Mouse (Mus musculus): ENCODE data around the gene Ap1m2. TPM values are rescaled to one million over a fixed set of nuclear protein-coding genes. Genes with fewer than 3 reads are reported as not detected.

Gene Ap1m2
- polyA plus RNA-seq (2015; fragmentation: Nextera tagmentation; extraction: Ambion mirVana) = 1.1 and 1.2 TPM in 2 replicates

DNA sequence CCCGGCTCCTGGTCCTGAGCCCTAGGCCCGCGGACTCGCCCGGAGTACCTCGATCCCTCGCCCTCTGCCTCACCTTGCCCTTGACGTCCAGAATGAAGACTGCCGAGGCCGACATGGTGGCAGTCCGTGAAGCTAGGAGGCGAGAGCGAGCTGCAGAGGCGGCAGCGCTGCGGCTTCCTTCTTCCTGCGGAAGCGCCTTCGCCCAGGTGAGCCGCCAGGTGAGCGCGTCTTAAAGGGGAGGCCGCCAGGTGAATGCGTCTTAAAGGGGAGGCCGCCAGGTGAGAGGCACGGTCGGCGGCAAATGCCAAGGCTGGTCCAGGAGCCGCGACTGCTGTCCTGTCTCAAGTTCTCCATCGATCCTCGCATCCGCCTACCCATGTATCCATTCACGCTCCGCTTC lies at the start of gene Ap1m2:
Gene Ap1m2, minus strand, starts transcription at position 204 of the 400 bp plus-strand sequence.
- peak within 1 kb of the TSS; percentile 36 for H3K4me2 ChIP-seq
- WGBS = 17% methylated on average over 35 of the region's 35 CpGs

DNA sequence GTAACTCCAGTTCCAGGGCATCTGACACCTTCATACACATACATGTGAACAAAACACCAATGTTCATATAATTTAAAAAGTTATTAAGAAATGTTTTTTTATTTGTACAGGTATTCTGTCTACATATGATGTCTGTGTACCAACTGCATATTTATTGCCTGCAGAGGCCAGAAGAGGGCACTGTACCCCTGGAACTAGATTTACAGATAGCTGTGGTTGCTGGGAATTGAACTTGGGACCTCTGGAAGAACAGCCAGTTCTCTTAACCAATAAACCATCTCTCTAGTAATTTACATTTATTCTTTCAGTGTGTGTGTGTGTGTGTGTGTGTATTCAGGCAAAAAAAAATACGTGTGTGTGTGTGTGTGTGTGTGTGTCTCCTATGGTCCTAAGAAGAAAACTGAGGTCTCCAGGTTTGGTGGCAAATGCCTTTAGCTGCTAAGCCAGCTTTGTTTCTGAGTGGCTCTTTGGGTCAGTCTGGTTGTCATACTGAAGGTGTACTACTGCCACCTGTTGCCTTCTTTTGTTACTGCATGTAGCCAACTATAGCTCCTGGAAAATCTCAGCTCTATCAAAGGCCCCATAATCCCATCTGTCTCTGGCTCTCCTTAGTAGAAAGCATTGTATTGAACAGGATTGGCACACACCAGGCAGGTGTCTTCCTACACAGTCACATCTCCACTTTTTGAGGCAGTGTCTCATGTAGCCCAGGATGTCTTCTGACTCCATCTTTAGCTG lies 45.0 kb upstream of the Ap1m2 start:
- Histone ChIP-seq H3K9me3 (no peaks in the 10 kb centered on the region), H3K27ac (no peak overlapping the region), H3K9ac (no peak overlapping the region), H3K36me3 (replicated peaks) (peaks cover 22% of the 10 kb centered on the region; the same call in 1 of the 2 replicates), H3K4me1 (no peaks in the 10 kb centered on the region), H3K4me2 (no peak overlapping the region), H3K27me3 (replicated peaks) (0 out of 2 replicates have a peak, but pooled peaks cover 3% of the 10 kb centered on the region), H3K4me3 (no peak overlapping the region)
- ATAC-seq (replicated peaks) = peak; percentile 46; the same call in 1 of the 2 replicates
- WGBS = 0% methylated on average over 1 of the region's 1 CpGs

More for the DNA sequence above, at the start of gene Ap1m2:
- Histone ChIP-seq H3K36me3 (replicated peaks) (no peaks in the 10 kb centered on the region), H3K9ac (0 out of 2 replicates have a peak within 1 kb of the TSS, but pooled peaks have one; percentile 9), H3K4me3 (peak within 1 kb of the TSS; percentile 24), H3K4me1 (no peaks in the 10 kb centered on the region), H3K27ac (no peak within 1 kb of the TSS), H3K27me3 (replicated peaks) (peaks cover 8% of the 10 kb centered on the region), H3K9me3 (no peaks in the 10 kb centered on the region)
- no peak for ATAC-seq (replicated peaks)

DNA sequence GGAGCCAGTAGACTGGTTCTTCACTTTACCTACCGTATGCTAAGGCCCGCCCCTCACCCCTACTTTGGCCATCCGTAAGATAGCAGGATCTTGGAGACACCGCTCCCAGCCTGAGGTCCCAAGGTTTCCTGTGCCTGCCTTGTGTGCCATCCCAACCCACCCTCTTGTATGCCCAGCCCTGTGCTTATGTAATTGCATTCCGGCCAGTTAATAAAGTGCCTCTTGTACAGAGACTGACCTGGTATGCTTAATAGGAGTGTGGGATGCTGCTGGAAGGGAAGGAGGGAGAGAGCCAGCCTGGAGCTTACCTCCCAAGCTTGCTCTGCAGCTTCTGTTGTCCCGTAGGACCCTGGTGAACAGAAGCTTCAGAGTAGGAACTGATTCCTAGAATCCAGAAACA lies 42.7 kb upstream of the Ap1m2 start:
- Histone ChIP-seq H3K36me3 (replicated peaks) (peaks cover 26% of the 10 kb centered on the region; the same call in 1 of the 2 replicates), H3K4me1 (no peaks in the 10 kb centered on the region), H3K27ac (no peak overlapping the region), H3K9ac (no peak overlapping the region), H3K9me3 (no peaks in the 10 kb centered on the region), H3K4me3 (no peak overlapping the region), H3K27me3 (replicated peaks) (no peaks in the 10 kb centered on the region), H3K4me2 (no peak overlapping the region)
- no peak for ATAC-seq (replicated peaks)
- WGBS = 92% methylated on average over 6 of the region's 6 CpGs

DNA sequence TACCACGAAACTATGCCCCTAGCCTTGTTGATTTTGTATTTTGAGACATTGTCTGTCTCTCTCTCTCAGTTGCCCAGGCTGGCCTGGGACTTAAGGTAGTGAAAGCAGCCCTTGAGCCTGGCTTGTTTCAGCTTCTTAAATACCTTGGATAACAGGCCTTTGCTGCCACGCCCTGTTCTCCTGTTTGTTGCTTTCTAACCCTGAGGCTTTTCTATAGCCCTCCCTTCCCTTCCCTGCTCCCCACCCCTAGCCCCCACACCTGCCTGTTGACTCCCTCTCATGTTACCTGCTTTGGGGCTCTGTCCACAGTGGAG lies 41.2 kb upstream of the Ap1m2 start:
- 60% methylated on average over 2 of the region's 2 CpGs for WGBS
- H3K9ac ChIP-seq = no peak overlapping the region
- no peak overlapping the region for H3K4me2 ChIP-seq
- H3K9me3 ChIP-seq = no peaks in the 10 kb centered on the region
- no peaks in the 10 kb centered on the region for H3K4me1 ChIP-seq
- no peak overlapping the region for H3K4me3 ChIP-seq
- no peak overlapping the region for H3K27ac ChIP-seq
- H3K27me3 ChIP-seq (replicated peaks) = no peaks in the 10 kb centered on the region
- H3K36me3 ChIP-seq (replicated peaks) = peaks cover 30% of the 10 kb centered on the region; the same call in 1 of the 2 replicates
- no peak for ATAC-seq (replicated peaks)

DNA sequence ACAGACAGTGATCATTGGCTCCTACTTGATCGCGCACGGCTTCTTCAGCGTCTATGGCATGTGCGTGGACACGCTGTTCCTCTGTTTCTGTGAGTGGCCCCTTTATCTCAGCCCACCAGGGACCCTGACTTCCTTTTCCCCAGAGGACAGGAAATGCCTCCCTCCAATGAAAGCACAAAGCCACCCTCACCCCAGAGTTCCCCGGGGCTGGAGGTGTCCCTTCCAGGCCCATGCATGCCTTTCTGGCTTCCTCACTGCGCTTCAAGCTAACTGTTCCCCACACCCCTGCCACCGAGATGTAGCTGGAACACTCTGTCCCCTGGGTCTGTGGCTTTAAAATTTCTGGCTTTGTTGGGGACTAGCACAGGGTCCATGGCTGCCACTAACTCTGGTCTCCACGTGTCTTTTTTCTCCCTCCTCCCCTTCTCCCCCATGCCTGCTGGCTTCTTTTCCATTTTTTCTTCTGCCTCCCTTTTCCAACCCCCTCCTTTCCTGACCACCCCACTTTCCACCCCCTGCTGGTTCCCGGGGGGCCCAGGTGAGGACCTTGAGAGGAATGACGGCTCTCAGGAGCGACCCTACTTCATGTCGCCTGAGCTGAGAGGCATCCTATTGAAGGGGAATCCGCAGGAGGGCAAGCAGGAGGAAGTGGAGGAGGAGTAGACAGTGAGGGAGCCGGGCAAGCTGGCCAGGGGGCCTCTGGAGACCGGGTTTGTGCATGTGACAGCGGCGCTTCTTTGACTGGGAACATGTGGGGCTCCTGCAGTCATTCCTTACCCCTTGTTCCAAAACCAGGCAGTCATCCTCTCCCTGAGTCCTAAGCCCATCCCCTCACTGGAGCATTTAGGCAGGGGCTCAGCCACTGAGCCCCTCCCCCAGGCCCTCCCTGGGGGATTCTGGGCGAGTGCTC lies 40.6 kb upstream of the Ap1m2 start:
- no peaks in the 10 kb centered on the region for H3K27me3 ChIP-seq (replicated peaks)
- H3K27ac ChIP-seq = no peak overlapping the region
- no peaks in the 10 kb centered on the region for H3K9me3 ChIP-seq
- no peak overlapping the region for H3K4me3 ChIP-seq
- no peak overlapping the region for H3K4me2 ChIP-seq
- no peaks in the 10 kb centered on the region for H3K4me1 ChIP-seq
- no peak for ATAC-seq (replicated peaks)
- no peak overlapping the region for H3K9ac ChIP-seq
- peaks cover 35% of the 10 kb centered on the region; the same call in 1 of the 2 replicates for H3K36me3 ChIP-seq (replicated peaks)
- 36% methylated on average over 20 of the region's 20 CpGs for WGBS

DNA sequence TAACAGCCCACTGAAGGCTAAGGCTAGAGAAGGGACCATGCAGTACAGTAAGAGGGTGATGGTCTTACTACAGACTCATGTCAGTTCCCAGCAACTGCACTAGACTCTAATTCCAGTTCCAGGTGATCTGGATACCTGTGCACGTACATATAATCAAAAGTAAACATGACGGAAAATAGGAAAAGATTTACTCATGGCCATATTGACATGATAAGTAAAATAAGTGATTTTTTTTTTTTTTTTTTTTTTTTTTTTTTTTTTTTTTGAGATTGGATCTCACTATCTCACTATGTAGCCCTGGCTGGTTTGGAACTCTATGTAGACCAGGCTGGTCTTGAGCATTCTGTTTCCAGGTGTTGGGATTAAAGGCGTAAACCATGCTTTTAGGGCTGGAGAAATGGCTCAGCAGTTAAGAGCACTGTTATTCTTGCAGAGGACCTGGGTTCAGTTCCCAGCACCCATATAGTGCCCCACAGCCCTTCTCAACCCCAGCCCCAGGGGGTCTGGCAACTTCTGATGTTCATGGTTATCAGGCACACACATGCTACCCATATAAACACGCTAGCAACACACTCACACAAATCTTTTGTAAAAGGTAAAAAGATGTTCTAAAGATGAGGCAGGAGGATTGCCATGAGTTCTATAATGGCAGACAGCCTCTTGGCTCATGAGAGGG lies 39.7 kb upstream of the Ap1m2 start:
- WGBS = 94% methylated on average over 4 of the region's 4 CpGs
- peaks cover 37% of the 10 kb centered on the region; the same call in 1 of the 2 replicates for H3K36me3 ChIP-seq (replicated peaks)
- H3K9me3 ChIP-seq = no peaks in the 10 kb centered on the region
- H3K27ac ChIP-seq = no peak overlapping the region
- H3K4me2 ChIP-seq = no peak overlapping the region
- ATAC-seq (replicated peaks) = no peak
- no peak overlapping the region for H3K4me3 ChIP-seq
- no peaks in the 10 kb centered on the region for H3K27me3 ChIP-seq (replicated peaks)
- no peaks in the 10 kb centered on the region for H3K4me1 ChIP-seq
- no peak overlapping the region for H3K9ac ChIP-seq

DNA sequence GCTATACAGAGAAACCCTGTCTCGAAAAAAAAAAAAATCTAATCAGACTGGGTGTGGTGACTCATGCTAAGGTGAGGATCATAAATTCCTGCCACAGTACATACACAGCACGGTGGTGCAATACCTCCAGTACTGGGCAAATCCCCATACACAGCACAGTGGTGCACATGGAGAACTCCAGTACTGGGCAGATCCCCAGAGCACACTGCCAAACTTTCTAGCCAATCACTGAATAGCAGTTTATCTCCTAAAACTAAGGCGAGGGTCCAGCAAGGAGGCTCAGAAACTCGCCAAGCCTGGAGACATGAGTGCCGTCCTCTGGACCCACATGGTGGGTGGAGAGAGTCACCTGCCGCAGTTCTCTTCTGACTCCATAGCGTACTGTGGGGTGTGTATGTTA lies 39.0 kb upstream of the Ap1m2 start:
- Histone ChIP-seq H3K9me3 (no peaks in the 10 kb centered on the region), H3K27ac (no peak overlapping the region), H3K4me1 (no peaks in the 10 kb centered on the region), H3K36me3 (replicated peaks) (peaks cover 37% of the 10 kb centered on the region; the same call in 1 of the 2 replicates), H3K4me2 (no peak overlapping the region), H3K4me3 (no peak overlapping the region), H3K27me3 (replicated peaks) (no peaks in the 10 kb centered on the region), H3K9ac (no peak overlapping the region)
- no peak for ATAC-seq (replicated peaks)
- WGBS = 91% methylated on average over 7 of the region's 7 CpGs

DNA sequence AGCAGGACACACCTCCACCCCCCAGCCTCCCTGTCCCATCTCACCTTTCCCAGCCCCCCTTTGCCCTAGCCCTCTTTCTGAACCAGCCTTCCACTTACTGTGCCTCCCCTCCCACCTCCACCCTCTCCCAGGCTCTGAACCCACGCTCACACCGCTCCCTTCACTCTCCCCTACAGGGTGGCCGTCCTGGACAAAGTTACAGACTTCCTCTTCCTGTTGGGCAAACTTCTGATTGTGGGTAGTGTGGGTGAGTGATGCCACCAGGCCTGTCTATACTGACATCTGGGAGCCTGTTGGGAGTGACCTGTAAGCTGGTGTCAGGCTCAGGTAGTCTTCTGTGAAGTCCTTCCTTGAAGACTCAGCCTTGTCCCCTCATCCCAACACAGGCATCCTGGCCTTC lies 36.0 kb upstream of the Ap1m2 start:
- 92% methylated on average over 3 of the region's 3 CpGs for WGBS
- H3K4me1 ChIP-seq = no peaks in the 10 kb centered on the region
- no peak overlapping the region for H3K4me2 ChIP-seq
- H3K4me3 ChIP-seq = no peak overlapping the region
- H3K36me3 ChIP-seq (replicated peaks) = peaks cover 23% of the 10 kb centered on the region; the same call in 1 of the 2 replicates
- H3K27ac ChIP-seq = no peak overlapping the region
- no peak overlapping the region for H3K9ac ChIP-seq
- H3K27me3 ChIP-seq (replicated peaks) = no peaks in the 10 kb centered on the region
- no peak for ATAC-seq (replicated peaks)
- H3K9me3 ChIP-seq = no peaks in the 10 kb centered on the region

DNA sequence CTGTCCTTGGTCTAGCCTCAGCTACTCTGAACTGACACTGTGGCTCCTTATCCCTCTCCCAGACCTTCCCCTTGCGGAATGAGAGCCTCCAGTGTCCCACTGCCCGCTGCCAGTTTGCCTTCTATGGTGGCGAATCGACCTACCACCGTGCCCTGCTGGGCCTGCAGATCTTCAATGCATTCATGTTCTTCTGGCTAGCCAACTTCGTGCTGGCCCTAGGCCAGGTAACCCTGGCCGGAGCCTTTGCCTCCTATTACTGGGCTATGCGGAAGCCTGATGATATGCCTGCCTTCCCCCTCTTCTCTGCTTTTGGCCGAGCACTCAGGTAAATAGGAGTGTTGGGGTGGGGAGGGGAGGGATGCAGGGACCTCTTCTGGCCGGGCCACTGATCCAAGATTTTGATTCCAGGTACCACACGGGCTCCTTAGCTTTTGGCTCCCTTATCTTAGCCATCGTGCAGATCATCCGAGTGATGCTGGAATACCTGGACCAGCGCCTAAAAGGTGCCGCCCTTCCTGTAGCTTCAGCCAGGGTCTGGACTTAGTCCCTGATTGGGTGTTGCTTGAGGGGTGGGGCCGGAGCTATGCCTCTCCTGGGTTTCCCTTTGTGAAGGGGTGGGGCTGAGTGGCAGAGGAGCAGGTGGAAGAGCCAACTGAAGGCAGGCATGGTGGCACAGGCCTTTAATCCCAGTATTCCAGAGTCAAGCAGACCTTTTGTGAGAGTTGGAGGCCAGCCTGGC lies 34.7 kb upstream of the Ap1m2 start:
- no peak for ATAC-seq (replicated peaks)
- no peak overlapping the region for H3K27ac ChIP-seq
- H3K9ac ChIP-seq = no peak overlapping the region
- H3K27me3 ChIP-seq (replicated peaks) = no peaks in the 10 kb centered on the region
- 74% methylated on average over 16 of the region's 16 CpGs for WGBS
- no peak overlapping the region for H3K4me3 ChIP-seq
- no peak overlapping the region for H3K4me2 ChIP-seq
- H3K9me3 ChIP-seq = no peaks in the 10 kb centered on the region
- H3K36me3 ChIP-seq (replicated peaks) = peaks cover 31% of the 10 kb centered on the region; the same call in 1 of the 2 replicates
- H3K4me1 ChIP-seq = no peaks in the 10 kb centered on the region

DNA sequence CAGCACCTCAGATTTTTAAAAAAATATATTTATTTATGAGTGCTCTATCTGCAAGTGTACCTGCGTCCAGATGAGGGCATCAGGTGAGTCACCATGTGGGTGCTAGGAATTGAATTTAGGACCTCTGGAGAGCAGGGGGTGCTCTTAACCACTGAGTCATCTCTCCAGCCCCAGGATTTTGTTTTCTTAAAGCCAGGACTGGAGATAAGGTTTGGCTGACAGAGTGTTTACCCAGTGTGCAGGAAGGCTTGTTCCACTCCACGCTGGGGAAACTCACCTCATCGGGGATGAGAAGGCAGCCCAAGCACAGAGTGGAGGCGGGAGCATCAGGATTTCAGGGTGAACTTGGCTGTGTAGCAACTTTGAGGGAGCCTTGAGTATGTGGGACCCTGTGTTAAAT lies 28.3 kb upstream of the Ap1m2 start:
- Histone ChIP-seq H3K9ac (no peak overlapping the region), H3K27ac (no peak overlapping the region), H3K4me3 (no peak overlapping the region), H3K9me3 (no peaks in the 10 kb centered on the region), H3K36me3 (replicated peaks) (0 out of 2 replicates have a peak, but pooled peaks cover 15% of the 10 kb centered on the region), H3K27me3 (replicated peaks) (no peaks in the 10 kb centered on the region), H3K4me1 (peaks cover 3% of the 10 kb centered on the region; the same call in 1 of the 2 replicates), H3K4me2 (no peak overlapping the region)
- no peak for ATAC-seq (replicated peaks)
- 88% methylated on average over 4 of the region's 4 CpGs for WGBS

DNA sequence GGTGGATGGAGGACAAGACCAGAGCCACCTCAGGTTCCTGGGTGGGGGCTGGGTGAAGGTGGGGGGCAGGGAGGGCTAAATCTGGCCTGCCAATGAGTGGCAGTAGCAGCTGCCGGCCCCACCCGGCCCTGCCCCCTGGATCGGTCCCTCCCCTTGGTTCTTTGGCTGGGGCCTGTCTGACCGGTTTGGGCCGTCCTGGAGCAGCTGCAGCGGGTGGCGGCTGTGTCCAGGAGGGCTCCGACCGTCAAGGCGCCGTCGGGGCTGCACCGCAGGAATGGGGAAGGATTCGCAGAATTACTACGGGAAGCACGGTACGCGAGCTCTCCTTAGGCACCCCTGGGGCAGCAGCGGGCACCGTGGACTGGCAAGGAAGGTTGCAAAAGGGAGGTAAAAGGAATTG lies 25.5 kb upstream of the Ap1m2 start:
- WGBS = 22% methylated on average over 18 of the region's 20 CpGs
- Histone ChIP-seq H3K36me3 (replicated peaks) (0 out of 2 replicates have a peak, but pooled peaks cover 5% of the 10 kb centered on the region), H3K4me1 (peaks cover 10% of the 10 kb centered on the region)

More for the DNA sequence above, 25.5 kb upstream of the Ap1m2 start:
- Histone ChIP-seq H3K27me3 (replicated peaks) (no peaks in the 10 kb centered on the region), H3K9me3 (no peaks in the 10 kb centered on the region), H3K9ac (no peak overlapping the region), H3K4me3 (no peak overlapping the region), H3K4me2 (no peak overlapping the region), H3K27ac (no peak overlapping the region)
- no peak for ATAC-seq (replicated peaks)

All from midbrain, embryonic 15.5 days (tissue).